Mouse (Mus musculus) right cerebral cortex, adult 18-20 months (tissue): ENCODE data around the gene Rnf148.

ENCODE experiments used
- DNase-seq: peaks from one replicate; pipeline ENCODE4 v3.0.0; 2022; ENCODE audit warnings: mixed read lengths

The Rnf148 gene

GRCm38 (mm10) chr6:23655036-23655435 lies at the start of gene Rnf148:
Rnf148 (minus strand) TSS chr6:23655136.
- DNase-seq = no peak

DNA sequence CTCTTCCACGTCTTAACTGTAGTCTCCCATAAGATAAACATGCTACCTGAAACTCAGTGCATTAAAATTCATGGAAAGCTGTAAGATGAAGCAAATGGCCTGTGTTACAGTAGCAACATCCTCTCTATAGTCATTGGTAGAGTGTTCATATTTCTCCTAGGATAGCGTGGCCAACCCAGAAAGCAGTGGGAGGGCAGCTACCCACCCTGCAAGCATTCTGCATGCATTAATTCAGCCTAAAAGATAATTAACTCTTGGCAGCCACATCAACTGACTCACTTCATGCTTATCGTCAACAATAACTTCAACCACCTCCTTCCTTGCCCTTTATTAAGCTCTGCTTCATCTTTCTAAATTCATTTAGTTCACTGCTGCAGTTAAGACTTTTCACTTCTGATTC lies 45.9 kb upstream of the Rnf148 start:
- no peak for DNase-seq

GRCm38 (mm10) chr6:23678172-23678571 lies 23.2 kb upstream of the Rnf148 start:
- no peak for DNase-seq

GRCm38 (mm10) chr6:23650205-23650604 lies 4.7 kb downstream of the Rnf148 start, which contains the start of gene Rnf133:
Rnf133 (minus strand) TSS chr6:23650305.
- no peak for DNase-seq

DNA sequence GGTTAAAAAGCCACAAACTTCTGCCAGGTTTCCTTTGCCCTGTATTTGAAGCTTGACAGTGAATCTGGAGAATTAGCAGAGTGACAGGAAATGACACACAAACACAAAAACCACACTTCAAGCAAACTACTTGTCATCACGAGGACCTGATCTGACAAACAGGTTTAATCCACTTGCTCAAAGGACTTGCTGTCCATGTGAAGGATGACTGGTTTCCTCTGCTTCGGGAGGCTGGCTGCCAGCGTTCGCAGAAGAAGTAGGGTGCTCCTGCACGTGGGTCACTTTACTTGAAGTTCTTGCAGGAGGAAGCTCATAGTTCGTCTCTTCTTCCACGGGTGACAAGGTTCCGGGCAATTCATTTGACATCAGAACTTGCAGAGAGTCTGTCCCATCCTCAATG lies 6.2 kb downstream of the Rnf148 start:
- DNase-seq = no peak

- no peak for DNase-seq
These were observed 7.2 kb downstream of the Rnf148 start for GRCm38 (mm10) chr6:23647627-23648247.

- peak; percentile 17 for DNase-seq
These were observed 17.9 kb downstream of the Rnf148 start for GRCm38 (mm10) chr6:23637081-23637480.

- DNase-seq = no peak
These were observed 19.7 kb downstream of the Rnf148 start for GRCm38 (mm10) chr6:23635208-23635607.

DNA sequence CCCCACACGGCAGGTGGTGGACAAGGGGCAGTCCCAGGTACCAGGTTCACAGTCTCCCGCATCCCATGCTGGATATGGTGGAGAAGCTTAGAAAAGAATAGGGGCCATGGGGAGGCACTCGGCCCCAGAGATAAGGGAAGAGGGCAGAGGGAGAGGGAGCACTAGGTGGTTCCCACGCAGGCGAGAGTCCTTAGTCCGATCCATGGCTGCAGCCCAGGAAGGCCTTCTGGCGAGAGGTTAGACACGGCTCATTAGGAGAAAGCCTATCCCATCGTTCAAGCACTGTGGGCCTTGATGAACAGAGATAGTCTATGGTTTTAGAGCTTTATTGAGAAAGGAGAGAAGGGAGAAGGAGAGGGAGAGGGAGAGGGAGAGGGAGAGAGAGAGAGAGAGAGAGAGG lies 20.9 kb downstream of the Rnf148 start:
- no peak for DNase-seq

- no peak for DNase-seq
These were observed 24.5 kb downstream of the Rnf148 start for GRCm38 (mm10) chr6:23630465-23630864.
